In the genomic region with DNA sequence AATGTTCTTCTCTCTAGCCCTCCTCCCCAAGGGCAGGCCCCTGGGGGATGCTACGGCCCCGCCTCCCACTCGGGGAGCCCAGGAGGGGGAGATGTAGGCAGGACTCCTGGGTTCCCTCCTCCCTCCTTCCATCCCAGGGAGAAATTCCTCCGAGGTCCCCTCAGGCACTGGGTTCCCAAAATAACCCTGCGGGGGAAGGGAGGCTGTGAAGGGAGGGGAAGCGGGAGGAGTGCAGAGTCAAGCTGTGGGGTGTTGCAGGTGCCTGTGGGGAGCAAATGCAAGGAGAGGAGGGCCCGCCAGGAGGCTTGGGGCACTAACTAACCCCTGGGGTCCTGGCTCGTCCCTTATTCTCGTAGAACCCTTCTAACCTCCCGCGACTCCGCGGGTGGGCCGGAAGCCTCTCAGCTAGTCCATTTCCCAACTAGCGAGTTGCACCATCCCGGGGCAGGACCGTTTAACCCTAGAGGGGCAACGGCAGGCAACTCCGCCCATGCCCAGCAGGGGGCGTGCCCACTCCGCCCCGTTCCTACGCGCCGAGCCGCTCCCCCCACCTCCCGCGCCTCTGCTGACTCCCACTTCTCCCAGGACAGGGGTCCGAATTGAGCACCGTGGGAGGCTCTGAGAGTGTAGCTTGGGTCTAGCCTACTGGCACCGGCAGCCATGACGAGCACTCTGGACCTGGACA, we compare ENCODE assay signal across 8 mouse cellular contexts. TPM values are rescaled to one million over a fixed set of nuclear protein-coding genes. Genes with fewer than 3 reads are reported as not detected.
DNase-seq lines count a peak whose midpoint lies in the region; ATAC-seq and TF ChIP-seq lines count a peak whose summit lies in the region.

No protein-coding gene starts in this region.

- peak; percentile 96 for TF ChIP-seq CTCF in C2C12 (IDR thresholded peaks at IDR 0.05; ENCODE audit: control insufficient read depth, insufficient read depth, insufficient read length)

- peak overlapping the region; percentile 50 for H3K9ac ChIP-seq in intestine, embryonic 15.5 days
- peak overlapping the region; percentile 30; the same call in 1 of the 2 replicates for H3K9ac ChIP-seq in liver, embryonic 16.5 days (ENCODE audit: low read depth, low read length)

- no peak overlapping the region for H3K4me3 ChIP-seq in C2C12 (ENCODE audit: insufficient read depth, poor library complexity, severe bottlenecking)
- H3K4me3 ChIP-seq in embryonic facial prominence, embryonic 10.5 days: peak overlapping the region; percentile 52
- peak overlapping the region; percentile 65 for H3K4me3 ChIP-seq in intestine, embryonic 15.5 days (replicated peaks)
- peak overlapping the region; percentile 58 for H3K4me3 ChIP-seq in liver, embryonic 16.5 days (ENCODE audit: low read depth, low read length)

- peak; percentile 43 for ATAC-seq in intestine, embryonic 15.5 days
- ATAC-seq in liver, embryonic 16.5 days (ENCODE audit: low read depth): peak; percentile 54

- H3K9me3 ChIP-seq in embryonic facial prominence, embryonic 10.5 days: no peaks in the 10 kb centered on the region
- no peaks in the 10 kb centered on the region for H3K9me3 ChIP-seq in intestine, embryonic 15.5 days
- H3K9me3 ChIP-seq in liver, embryonic 16.5 days (replicated peaks; ENCODE audit: control insufficient read depth, low read length): no peaks in the 10 kb centered on the region

- no peaks in the 10 kb centered on the region for H3K36me3 ChIP-seq in C2C12 (ENCODE audit: control insufficient read depth, insufficient read depth)
- H3K36me3 ChIP-seq in embryonic facial prominence, embryonic 10.5 days (replicated peaks): no peaks in the 10 kb centered on the region
- H3K36me3 ChIP-seq in intestine, embryonic 15.5 days: no peaks in the 10 kb centered on the region
- H3K36me3 ChIP-seq in liver, embryonic 16.5 days (ENCODE audit: control insufficient read depth, insufficient read depth): no peaks in the 10 kb centered on the region

- no peak overlapping the region for H3ac ChIP-seq in C2C12 (ENCODE audit: control insufficient read depth, insufficient read length, low read depth)

- H3K79me3 ChIP-seq in C2C12 (ENCODE audit: low read depth): no peaks in the 10 kb centered on the region

- H3K79me2 ChIP-seq in C2C12 (ENCODE audit: control insufficient read depth, insufficient read depth): no peaks in the 10 kb centered on the region

- H3K27me3 ChIP-seq in C2C12 (ENCODE audit: control insufficient read depth, insufficient read depth, insufficient read length): peaks cover 40% of the 10 kb centered on the region
- peaks cover 87% of the 10 kb centered on the region for H3K27me3 ChIP-seq in embryonic facial prominence, embryonic 10.5 days (replicated peaks; ENCODE audit: low read depth, poor library complexity, severe bottlenecking)
- peaks cover 37% of the 10 kb centered on the region for H3K27me3 ChIP-seq in intestine, embryonic 15.5 days (replicated peaks)
- H3K27me3 ChIP-seq in liver, embryonic 16.5 days (ENCODE audit: control insufficient read depth, insufficient read depth, low read depth, low read length): peaks cover 36% of the 10 kb centered on the region

- peak overlapping the region; percentile 32; the same call in 1 of the 2 replicates for H3K27ac ChIP-seq in embryonic facial prominence, embryonic 10.5 days (replicated peaks)
- no peak overlapping the region for H3K27ac ChIP-seq in intestine, embryonic 15.5 days
- peak overlapping the region; percentile 74 for H3K27ac ChIP-seq in liver, embryonic 16.5 days (ENCODE audit: low read length)

- H3K4me2 ChIP-seq in intestine, embryonic 15.5 days (replicated peaks): peak overlapping the region; percentile 98
- H3K4me2 ChIP-seq in liver, embryonic 16.5 days (ENCODE audit: low read depth, low read length): peak overlapping the region; percentile 80

- WGBS in embryonic facial prominence, embryonic 10.5 days: under 1% methylated on average over 32 of the region's 32 CpGs
- under 1% methylated on average over 32 of the region's 32 CpGs for WGBS in intestine, embryonic 15.5 days
- 0% methylated on average over 32 of the region's 32 CpGs for WGBS in liver, embryonic 16.5 days (ENCODE audit: insufficient replicate concordance)

- DNase-seq in adrenal gland, adult (ENCODE audit: inconsistent age in 2 of 2, low spot score in 1 of 2): peak; percentile 80 to 93
- peak; percentile 83 for DNase-seq in embryonic facial prominence, embryonic 10.5 days (ENCODE audit: low spot score)
- DNase-seq in gastrocnemius, postnatal 4 days (ENCODE audit: low spot score in 2 of 2): peak; percentile 71 to 78
- peak; percentile 78 for DNase-seq in neural tube, embryonic 10.5 days (ENCODE audit: extremely low spot score, low spot score)
- DNase-seq in testis, postnatal 14 days (ENCODE audit: low spot score): peak; percentile 82

- peaks cover 64% of the 10 kb centered on the region for H3K4me1 ChIP-seq in embryonic facial prominence, embryonic 10.5 days
- H3K4me1 ChIP-seq in intestine, embryonic 15.5 days (replicated peaks): peaks cover 39% of the 10 kb centered on the region
- peaks cover 7% of the 10 kb centered on the region for H3K4me1 ChIP-seq in liver, embryonic 16.5 days (ENCODE audit: control insufficient read depth, low read depth, low read length)

TF ChIP-seq in C2C12, 6 proteins besides CTCF, POLR2A, EP300 and RAD21:
- TF ChIP-seq CEBPB (IDR thresholded peaks at IDR 0.05; ENCODE audit: low read depth): no peak
- no peak for TF ChIP-seq FOSL1 (IDR thresholded peaks at IDR 0.05; ENCODE audit: insufficient read depth, low read length, poor library complexity, severe bottlenecking)
- no peak for TF ChIP-seq MYOD1 (IDR thresholded peaks at IDR 0.05; ENCODE audit: control insufficient read depth, insufficient read length, low read depth)
- no peak for TF ChIP-seq USF1 (IDR thresholded peaks at IDR 0.05; ENCODE audit: low read depth)
- TF ChIP-seq MAX (IDR thresholded peaks at IDR 0.05): no peak
- TF ChIP-seq MYOG (IDR thresholded peaks at IDR 0.05; ENCODE audit: control insufficient read depth, extremely low read depth, insufficient read length): no peak

RNA-seq across cellular contexts. Expression of gene Rasgrp2, which starts 2.1 kb away (rescaled TPM):
- polyA plus RNA-seq in C2C12 (2012; fragmentation: generic; extraction: Trizol): 0.71 TPM
- polyA plus RNA-seq in embryonic facial prominence, embryonic 10.5 days (2016; fragmentation: Nextera tagmentation; extraction: Ambion mirVana): 14.2 and 18.6 TPM in 2 replicates
- 10 to 100 TPM; 37.4 to 40.2 TPM for total RNA-seq in gastrocnemius, postnatal 4 days (2021)
- 36.9 and 48.6 TPM in 2 replicates for polyA plus RNA-seq in intestine, embryonic 15.5 days (2015; fragmentation: Nextera tagmentation; extraction: Ambion mirVana)
- 78.8 and 81.7 TPM in 2 replicates for polyA plus RNA-seq in liver, embryonic 16.5 days (2015; fragmentation: Nextera tagmentation; extraction: Ambion mirVana)

RNA-seq across cellular contexts. Expression of gene Pygm, which starts 17.1 kb away (rescaled TPM):
- 1.2 TPM for polyA plus RNA-seq in C2C12 (2012; fragmentation: generic; extraction: Trizol)
- 1.1 and 2.2 TPM in 2 replicates for polyA plus RNA-seq in embryonic facial prominence, embryonic 10.5 days (2016; fragmentation: Nextera tagmentation; extraction: Ambion mirVana)
- 1,000 to 10,000 TPM; 2,079 to 2,155 TPM for total RNA-seq in gastrocnemius, postnatal 4 days (2021)
- polyA plus RNA-seq in intestine, embryonic 15.5 days (2015; fragmentation: Nextera tagmentation; extraction: Ambion mirVana): 6.1 and 6.3 TPM in 2 replicates
- polyA plus RNA-seq in liver, embryonic 16.5 days (2015; fragmentation: Nextera tagmentation; extraction: Ambion mirVana): 5.8 and 11.2 TPM in 2 replicates

RNA-seq across cellular contexts. Expression of gene Nrxn2, which starts 17.3 kb away (rescaled TPM):
- 0.09 TPM for polyA plus RNA-seq in C2C12 (2012; fragmentation: generic; extraction: Trizol)
- 1.9 TPM in 2 replicates for polyA plus RNA-seq in embryonic facial prominence, embryonic 10.5 days (2016; fragmentation: Nextera tagmentation; extraction: Ambion mirVana)
- total RNA-seq in gastrocnemius, postnatal 4 days (2021): 1 to 10 TPM; 3.4 to 3.7 TPM
- polyA plus RNA-seq in intestine, embryonic 15.5 days (2015; fragmentation: Nextera tagmentation; extraction: Ambion mirVana): 1.1 and 2.0 TPM in 2 replicates
- polyA plus RNA-seq in liver, embryonic 16.5 days (2015; fragmentation: Nextera tagmentation; extraction: Ambion mirVana): 0.39 and 0.50 TPM in 2 replicates

RNA-seq across cellular contexts. Expression of gene Sf1, which starts 37.8 kb away (rescaled TPM):
- 138 TPM for polyA plus RNA-seq in C2C12 (2012; fragmentation: generic; extraction: Trizol)
- polyA plus RNA-seq in embryonic facial prominence, embryonic 10.5 days (2016; fragmentation: Nextera tagmentation; extraction: Ambion mirVana): 185 and 205 TPM in 2 replicates
- 100 to 1,000 TPM; 150 to 183 TPM for total RNA-seq in gastrocnemius, postnatal 4 days (2021)
- polyA plus RNA-seq in intestine, embryonic 15.5 days (2015; fragmentation: Nextera tagmentation; extraction: Ambion mirVana): 118 and 129 TPM in 2 replicates
- polyA plus RNA-seq in liver, embryonic 16.5 days (2015; fragmentation: Nextera tagmentation; extraction: Ambion mirVana): 52.1 and 58.4 TPM in 2 replicates
